Mouse (Mus musculus) frontal cortex, adult (tissue): Measurements from ENCODE around the gene Mdm2.
A peak's percentile ranks its signal among the peaks of the same experiment; 100 is the strongest.

Source experiments
- ATAC-seq: cut with Nextera tagmentation; 2 replicates; pipeline ENCODE4 v1.9.2; 2017; ENCODE audit warnings: mild to moderate bottlenecking, moderate library complexity, mixed read lengths; ENCODE audit not compliant: low TSS enrichment

The Mdm2 gene

DNA sequence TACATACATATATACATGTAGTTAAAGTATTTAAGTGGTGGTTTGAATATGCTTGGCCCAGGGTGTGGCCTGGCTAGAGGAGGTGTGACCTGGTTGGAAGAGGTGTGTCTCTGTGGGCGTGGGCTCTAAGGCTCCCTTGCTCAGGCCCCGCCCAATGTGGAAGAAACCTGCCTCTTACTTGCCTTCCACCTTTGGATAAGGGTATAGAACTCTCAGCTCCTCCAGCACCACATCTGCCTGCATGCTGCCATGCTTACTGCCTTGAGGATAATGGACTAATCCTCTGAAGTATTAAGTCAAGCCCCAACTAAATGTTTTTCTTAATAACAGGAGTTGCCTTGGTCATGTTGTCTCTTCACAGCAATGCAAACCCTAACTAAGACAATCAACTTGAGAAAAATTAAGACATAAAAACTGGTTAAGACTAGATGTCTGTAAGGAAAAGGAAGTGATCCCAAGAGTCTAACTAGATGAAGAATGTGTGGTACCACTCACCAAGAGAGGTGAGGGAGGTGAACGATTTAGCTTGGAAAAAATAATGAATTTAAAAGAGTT is 12.9 kb downstream of the Mdm2 start:
- ATAC-seq: no peak

DNA sequence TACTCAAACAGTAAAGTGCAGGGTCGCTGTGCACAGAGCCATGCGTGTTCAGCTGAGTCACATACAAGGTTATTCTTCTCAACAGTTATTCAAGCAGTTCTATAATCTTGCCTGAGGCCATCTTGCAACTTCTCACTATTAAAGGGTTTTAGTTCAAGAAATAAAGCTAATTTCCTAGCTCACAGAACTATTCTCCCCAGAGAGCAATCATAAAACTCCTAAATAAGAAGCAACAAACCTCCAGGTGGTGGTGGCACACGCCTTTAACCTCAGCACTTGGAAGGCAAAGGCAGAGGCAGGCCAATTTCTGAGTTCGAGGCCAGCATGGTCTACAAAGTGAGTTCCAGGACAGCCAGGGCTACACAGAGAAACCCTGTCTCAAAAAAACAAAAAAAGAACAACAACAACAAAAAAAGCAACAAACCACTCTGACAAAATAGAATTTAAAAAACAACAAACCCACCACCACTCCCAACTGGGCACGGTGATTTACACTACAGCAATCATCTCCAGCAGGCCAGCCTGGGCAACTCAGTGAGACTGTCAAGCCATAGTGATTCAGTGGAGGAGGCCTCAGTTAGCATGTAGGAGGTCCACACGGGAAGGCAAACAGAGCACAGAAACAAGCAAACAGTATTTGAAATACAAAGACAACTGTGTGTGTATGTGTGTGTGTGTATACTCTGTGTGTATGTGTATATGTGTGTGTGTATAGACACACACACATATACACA is 13.6 kb downstream of the Mdm2 start:
- no peak for ATAC-seq

DNA sequence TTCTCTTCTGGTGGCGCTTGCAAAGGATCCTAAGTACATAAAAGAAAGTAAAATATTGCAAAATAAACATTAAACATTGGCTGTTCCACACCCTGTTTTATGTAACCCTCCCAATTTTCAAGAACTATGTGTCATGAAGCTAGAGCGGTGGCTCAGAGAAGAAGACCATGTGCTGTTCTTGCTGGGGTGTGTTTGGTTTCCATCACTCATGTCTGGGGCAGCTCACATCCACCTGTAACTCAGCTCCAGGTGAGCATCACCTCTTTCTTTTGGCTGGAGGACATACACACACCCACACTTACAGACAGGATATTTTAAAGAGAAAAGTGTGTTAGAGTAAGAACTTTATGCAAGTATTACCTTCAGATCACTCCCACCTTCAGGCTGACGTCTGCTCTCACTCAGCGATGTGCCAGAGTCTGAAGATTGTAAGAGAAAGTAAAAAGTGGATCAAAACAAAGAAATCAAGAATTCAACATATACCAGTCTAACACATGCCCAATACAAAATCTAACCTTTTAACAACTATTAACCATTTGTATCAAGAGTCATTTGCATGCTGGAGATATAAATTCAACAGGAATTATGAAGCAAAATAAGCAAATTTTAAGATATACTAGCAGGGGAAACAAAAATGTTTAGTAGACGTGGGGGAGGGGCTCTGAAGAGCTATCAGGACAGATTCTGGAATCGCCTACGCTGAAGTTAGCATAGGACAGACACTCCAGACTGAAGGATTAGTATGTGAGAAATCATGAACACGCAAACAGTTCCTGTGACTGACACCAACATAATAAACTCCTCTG is 14.3 kb downstream of the Mdm2 start:
- no peak for ATAC-seq

DNA sequence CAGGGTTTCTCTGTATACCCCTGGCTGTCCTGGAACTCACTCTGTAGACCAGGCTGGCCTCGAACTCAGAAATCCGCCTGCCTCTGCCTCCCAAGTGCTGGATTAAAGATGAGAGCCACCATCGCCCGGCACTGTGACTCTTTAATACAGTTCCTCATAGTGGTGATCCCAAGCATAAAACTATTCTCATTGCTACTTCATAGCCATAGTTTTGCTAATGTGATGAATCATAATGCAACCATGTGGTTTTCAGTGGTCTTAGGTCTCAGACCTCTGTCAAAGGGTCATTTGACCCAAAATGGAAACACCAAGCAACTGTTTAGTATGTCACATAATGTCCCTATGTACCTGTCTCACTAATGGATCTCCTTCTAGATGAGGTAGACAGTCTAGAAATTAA is 15.0 kb downstream of the Mdm2 start:
- ATAC-seq: no peak

DNA sequence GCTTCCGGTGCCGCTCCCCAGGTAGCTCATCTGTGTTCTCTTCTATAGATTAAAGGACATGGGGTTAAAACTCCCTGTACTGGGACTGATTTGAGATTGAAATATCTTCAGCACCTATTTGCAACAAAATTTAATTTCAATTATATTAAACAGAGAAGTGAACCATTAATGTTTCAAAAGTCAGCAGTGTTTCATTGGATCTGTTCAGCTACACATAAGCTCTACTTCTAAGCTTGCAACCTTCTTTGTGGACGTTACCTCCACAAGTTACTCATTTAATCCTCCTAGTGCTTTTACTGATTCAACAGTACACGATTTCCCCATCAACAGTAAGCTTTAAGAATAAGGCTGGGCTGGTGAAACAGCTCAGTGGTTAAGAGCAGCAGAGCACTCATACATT is 15.5 kb downstream of the Mdm2 start:
- no peak for ATAC-seq

DNA sequence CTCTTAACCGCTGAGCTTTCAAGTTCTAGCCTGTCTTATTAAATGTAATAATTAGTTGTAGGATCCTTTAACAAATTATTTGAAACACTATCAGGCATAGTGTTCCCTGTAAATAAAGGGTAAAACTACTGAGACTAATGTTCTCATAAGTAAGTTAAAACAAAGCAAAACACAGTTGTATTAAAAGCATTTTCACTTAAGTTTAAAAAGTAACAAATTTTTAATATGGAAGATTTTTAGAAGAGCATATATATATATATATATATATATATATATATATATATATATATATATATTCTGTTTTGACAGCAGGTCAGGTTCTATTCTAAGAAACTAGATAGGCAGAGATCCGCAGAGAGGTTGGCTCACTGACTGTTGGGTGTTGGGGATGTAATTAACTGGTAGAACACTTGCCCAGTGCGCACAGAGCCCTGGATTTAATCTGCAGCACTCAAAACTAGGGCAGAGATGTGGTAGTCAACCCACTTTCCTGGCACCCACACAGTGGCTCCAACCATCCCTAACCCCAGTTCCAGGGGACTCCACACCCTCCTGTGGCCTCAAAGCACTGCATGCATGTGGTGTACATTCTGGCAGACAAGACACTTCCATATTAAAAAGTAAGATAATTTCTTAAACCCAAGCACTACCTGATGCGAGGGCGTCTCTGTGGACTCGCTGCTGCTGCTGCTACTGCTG is 16.2 kb downstream of the Mdm2 start:
- peak; percentile 73 for ATAC-seq

DNA sequence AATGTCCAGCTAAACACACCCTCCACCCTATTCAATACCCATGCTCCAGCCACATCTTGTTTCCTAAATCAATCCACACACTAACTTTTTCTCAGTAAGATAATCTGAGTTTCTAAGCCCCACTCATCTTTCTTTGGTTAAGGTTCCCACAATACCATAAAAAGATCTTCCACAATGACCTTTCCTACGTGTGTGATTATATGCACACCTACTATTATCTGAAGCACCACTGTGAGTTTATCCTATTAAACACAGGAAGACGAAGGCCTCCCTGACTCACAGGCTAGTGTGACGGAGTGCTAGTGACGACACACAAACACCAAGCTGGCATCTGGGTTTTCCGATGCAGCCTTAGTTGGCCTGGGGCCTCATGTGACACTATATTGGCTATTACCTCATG is 17.6 kb downstream of the Mdm2 start:
- ATAC-seq: no peak

DNA sequence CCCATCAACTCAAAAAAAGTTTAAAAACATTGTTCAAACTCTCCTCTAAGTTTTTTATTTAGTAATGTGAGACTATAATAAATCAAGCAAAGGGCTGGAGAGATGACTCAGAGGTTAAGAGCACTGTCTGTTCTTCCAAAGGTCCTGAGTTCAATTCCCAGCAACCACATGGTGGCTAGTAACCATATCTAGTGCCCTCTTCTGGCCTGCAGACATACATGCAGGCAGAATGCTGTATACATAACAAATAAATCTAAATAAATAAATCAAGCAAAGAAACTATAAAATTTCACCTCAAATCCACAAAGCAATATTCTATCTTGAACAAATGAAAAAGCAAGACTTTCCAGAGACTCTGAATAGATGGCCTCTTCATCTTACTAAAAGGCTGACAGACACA is 18.4 kb downstream of the Mdm2 start:
- no peak for ATAC-seq

DNA sequence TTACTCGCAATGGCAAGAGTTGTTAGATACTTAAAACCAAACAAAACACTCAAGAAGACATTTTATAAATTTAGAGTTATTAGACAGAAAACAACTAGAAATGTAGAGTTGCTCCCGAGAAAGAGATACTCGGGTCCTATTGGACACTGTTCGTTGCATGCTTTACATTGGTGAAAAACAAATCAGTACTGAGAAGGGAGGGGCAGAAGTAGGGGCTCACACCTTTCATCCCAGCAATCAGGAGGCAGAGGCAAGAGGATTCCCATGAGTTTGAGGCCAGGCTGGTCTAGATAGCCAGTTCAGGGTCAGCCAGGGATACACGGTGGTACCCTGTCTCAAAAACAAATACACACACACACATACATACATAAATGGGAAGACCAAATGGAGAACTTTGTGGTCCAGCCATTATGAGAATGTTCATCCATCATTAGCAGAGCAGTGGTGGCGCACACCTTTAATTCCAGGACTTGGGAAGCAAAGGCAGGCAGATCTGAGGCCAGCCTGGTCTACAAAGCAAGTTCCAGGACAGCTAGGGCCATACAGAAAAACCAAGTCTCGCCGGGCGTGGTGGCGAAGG is 19.1 kb downstream of the Mdm2 start:
- ATAC-seq: no peak

DNA sequence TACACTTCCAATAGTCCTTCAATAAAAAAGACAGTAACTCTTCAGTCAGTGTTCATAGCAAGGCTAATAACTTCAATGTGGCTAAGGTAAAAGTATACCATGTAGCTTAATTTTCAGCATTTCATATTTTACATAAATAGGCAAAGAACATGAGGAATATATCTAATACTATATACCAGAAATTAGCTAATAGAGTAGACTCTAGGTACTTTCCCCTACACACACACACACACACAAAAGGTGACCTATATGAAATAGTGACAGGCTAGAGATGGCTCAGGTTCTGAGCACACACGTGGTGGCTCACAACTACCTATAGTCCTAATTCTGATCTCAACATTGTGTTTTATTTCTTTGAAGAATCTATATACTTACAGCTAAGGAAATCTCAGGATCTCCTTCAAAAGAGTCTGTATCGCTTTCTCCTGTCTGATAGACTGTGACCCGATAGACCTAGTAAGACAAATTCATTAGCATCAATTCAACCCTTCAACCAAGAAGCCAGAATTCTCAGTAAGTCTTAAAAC is 19.7 kb downstream of the Mdm2 start:
- ATAC-seq: no peak

DNA sequence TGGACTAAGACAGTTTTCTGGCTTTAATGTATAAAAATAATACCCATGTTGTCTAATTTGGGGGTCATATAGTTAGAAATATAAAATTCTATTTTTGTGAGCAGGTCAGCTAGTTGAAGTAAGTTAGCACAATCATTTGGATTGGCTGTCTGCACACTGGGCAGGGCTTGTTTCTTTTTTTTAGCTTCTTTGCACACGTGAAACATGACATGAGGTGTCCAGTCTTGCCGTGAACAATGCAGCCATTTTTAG is 20.5 kb downstream of the Mdm2 start:
- no peak for ATAC-seq

DNA sequence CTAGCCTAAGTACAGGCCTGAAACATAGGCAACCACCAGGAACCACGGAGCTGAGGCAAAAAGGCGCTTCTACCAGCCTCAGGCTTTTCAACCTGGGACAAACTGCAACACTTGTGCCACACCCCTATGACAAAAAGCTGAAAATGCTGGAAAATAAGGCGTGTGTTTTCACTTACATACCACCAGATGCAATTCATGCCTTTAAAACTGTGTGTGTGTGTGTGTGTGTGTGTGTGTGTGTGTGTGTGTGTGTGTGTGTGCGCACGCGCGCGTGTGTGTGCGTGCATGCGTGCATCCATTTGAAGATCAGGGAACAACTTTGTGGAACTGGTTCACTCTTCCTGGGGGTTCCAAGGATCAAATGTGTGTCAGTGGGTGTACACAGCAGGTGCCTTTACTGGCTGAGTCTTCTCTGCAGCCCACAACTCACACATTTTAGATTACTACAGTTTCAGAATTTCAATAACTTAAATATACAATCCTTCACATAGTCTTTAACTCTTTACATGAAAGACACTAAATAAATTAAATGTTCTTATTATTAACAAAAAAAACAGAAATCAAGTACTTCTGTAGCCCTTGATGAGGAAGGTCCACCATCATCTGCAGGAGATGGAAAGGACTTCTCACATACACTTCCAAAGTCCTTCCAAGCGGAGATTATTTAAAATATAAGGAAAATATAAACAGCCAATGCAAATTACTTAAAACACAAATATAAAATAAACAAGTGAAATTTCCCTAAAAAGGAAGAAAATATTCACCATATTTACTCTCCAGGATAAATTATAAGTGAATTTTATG is 21.1 kb downstream of the Mdm2 start:
- ATAC-seq: no peak

DNA sequence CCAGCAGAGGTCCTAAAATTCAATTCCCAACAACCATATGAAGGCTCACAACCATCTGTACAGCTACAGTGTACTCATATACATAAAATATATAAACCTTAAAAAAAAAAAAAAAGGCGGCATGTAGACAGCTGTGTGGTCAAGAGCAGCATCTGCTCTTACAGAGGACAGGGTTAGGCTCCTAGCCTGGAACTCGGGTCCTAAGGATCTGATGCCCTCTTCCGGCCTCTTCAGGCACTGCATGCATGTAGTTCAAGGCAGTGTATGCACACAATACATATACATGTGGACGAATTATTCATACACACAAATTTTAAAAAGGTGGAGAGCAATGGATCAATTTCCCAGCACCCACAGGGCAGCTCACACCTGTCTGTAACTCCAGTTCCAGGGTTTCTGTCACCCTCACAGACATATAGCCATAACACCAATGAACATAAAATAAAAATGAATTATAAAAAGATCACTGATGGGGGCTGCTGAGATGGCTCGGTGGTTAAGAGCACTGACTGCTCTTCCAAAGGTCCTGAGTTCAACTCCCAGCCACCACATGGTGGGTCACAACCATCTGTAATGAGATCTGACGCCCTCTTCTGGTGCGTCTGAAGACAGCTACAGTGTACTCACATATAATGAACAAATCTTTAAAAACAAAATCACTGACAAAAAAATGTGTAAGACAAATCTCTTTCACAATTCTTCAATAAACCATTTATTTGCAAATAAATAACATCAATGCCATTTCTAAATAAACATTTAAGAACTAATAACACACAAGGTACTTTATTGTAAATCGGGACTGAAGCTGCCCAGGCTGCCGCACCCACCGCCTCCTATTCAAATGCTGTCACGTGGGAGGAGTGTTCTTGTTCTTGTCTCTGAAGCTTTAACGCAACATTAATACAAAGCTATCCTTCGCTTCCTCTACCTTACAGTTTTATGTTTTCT is 22.1 kb downstream of the Mdm2 start:
- no peak for ATAC-seq

DNA sequence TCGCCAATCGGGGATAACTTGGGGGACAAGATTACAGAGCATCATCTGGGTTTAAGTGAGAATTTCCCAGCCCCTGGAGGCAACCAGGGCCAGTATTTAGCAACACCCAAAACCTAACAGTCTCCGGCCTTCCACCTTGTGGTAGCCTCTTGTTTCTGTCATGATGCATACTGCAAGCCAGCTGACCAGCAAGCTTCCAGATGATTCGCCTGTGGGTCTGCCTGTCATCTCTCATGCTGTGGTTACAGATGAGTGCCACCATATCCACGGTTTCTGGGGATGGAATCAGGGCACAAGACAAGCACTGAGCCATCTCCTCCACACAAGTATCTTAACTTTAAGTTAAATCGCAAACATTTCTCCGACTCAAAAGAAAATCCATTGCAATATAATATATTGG is 23.0 kb downstream of the Mdm2 start:
- no peak for ATAC-seq

DNA sequence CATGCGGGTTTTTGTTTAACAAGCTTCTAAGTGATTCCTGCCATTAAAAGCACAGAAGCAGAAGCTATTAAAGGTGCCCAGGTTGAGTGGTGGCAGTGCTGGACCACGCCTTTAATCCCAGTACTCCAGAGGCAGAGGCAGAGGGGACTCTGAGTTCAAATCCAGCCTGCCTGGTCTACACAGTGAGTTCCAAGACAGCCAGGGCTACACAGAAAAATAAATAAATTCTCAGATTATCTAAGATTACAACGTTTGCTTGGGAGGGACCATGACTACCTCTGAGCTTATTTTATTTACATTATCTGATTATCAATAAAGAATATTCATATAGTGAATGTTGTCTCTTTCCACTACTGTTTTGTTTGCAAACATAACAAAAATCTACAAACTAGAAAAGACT is 23.5 kb downstream of the Mdm2 start:
- ATAC-seq: no peak

DNA sequence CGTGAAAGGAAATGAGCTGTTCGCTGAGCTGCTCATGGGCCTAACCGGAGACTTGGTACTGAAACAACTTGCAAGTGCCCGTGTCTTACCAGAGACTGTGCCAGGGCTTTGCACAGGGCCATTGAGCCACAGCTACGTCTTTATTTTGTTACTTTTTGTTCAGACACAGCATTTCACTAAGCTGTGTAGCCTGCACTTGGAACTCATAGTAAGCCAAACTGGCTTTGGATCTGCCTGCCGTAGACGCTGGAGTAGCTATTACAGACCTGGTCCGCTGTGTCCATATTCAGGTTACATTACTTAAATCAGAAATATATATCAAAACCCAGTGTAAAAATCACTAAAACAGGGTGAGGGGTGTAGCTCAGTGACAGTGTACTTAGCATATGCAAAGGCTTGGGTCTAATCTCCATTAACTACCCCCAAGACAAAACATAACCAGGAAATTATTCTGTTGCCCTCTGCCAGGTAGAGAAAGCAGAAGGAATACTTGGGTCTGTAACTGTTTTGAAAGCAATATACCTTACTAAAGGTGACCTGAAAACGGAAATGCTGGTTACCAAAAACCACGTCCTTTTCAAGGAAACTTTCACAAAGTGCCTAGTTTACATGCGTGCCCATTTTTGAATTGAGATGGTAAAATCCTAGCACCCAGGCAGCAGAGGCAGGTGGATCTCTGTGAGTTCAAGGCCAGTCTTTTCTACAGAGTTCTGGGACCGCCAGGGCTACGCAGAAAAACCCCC is 24.5 kb downstream of the Mdm2 start:
- no peak for ATAC-seq

DNA sequence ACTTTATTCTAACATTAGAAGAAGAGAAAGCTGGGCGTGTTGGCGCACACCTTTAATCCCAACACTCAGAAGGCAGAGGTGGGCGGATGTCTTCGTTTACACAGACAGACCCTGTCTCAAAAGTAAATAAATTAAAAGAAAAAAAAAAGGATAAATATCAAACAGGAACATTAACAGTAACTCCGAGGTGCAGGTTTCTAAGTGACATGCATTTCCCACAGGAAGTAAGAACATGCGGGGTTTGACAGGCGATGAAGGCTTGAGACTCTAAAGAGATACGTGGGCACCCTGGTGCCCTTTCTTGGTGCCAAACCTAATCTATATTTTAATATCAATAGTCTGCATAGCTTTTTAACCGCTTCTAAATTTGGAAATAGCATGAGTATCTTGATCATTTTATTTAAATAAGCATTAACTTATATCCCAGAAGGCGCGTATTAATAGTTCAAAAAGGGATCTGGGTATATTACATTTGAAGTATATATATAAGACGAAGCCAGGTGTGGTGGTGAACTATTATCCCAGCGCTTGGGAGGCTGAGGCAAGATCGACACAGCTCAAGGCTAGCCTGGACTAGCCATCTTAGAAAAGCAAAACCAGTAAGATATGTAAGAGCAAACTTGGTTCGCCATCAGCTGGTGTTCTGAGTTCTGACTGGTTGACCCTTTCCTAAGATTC is 25.2 kb downstream of the Mdm2 start:
- ATAC-seq: no peak

DNA sequence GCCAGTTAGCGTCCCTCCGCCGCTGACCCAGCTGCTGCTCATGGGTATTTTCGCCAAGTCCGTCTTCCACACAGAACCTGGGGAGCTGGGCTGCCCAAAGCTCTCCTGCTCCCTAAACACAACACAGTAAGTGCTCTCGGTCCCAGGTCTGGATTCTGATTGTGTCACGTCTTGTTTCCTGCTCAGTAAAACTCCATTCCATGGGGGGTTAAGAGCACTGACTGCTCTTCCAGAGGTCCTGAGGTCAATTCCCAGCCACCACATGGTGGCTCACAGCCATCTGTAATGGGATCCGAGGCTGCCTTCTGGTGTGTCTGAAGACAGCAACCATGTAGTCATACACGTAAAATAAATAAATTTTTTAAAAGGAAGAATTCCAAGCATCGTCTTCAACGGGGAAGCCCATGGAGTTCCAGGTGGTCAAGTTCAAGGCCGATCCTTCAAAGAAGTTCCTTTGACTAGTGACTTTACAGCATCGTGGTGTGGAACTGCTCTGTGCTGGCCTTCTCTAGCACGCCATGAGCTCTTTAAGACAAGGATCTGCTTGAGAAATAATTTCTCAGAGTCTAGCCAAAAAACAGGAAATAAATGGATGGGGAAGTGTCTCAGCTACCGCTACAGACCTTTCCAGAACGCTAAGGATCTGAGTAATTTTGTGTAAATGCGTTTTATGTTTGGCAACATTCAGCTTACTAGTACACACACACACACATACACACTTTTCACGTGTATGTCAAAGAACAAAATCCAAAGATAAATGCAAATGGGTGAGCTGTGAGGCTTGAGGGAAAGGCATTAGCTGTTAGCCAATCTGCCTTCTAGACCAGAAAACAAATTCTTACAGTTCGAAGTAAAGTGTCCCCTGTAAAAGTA is 26.0 kb downstream of the Mdm2 start:
- ATAC-seq: no peak
